Mouse (Mus musculus) R1 (cell line): ENCODE results near the gene Aldh3a2.
"Not testable (repeated sequence)": the region's sequence is repeated elsewhere in the genome, so short reads cannot be mapped to it uniquely, and the experiment has no call there.

ENCODE experiments used
- DNase-seq: peaks from one replicate; pipeline ENCODE4 v3.0.0-alpha.2; 2018; ENCODE audit warnings: low read depth, low spot score

Gene Aldh3a2

DNA sequence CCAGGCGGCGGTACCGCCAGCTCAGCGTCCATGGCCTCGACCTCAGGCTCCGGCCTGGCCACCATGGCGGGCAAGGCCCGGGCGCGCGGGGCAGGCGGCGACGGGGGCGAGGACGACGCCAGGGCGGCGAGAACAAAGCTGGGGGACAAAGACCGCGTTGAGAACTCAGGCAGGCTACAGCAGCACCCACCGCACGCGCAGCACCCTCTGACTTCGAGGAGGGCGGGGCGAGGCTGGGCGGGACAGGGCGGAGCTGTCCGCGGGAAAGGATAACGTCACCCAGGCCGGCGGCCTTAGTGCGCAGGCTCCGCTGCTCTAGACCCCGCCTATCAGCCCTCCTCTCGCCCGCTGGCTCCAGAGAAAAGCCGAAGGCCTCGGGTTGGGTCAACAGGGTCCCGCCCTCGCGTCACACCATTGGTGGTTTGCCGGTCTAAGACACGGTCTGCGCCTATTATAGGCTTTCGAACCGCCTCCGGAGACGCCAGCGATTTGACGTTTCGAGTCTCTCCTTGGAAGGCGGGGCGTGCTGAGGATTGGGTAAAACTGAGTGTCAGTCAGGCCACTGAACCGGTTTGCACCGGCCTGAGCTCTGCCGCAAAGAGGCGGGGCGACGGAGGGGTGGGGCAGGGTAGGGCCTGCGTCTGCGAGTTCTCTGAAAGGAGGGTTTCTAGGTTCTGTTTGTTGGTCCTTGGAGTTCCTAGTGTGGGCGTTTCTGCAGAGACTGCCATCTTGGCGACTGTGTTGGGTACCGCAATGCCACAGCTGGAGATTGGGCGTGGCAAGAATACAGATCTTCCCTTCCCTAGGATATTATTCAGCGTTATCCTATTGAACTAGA, 92.2 kb downstream of the Aldh3a2 start, which contains the start of gene Usp22:
Gene Usp22, minus strand, starts transcription at position 235 of the 838 bp plus-strand sequence.
- DNase-seq: peak; percentile 100

DNA sequence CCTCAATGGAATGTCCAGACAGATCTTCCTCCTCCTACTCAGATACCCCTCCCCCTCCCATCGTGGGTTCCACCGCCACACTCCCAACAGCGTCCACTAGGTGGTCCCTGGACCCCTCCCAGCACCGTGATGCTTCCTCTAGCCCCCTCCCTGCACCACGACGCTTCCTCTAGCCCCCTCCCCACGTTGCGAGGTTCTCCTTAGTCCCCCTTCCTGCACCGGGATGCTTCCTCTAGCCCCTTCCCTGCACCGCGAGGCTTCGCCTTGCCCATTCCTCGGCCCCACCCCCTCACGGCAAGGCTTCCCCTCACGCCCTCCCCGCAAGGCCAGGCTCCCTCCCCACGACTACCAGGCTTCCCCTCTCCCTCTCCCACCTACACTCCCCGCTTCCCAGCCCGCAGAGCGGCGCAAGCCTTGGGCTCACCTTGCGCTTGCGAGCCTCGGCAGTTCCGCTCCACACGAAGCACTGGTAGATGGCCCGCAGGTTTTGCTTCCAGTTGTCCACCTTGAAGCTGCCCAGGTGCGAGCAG, 92.9 kb downstream of the Aldh3a2 start:
- DNase-seq: peak; percentile 85

DNA sequence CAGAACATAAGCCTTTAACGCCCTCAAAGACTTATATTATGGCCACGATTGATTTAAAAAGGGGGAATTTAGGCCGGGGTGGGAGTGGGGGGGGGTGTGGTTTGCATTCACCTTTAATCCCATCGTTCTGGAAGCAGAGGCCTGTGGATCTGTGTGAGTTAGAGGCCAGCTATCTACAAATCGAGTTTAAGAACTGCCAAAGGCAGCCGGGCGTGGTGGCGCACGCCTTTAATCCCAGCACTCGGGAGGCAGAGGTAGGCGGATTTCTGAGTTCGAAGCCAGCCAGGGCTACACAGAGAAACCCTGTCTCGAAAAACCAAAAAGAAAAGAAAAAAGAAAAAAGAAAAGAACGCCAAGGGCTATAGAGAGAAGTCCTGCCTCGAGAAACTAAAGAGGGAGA, 93.8 kb downstream of the Aldh3a2 start:
- DNase-seq: not testable (repeated sequence)
